Mouse (Mus musculus) c-Kit-positive CD71-negative TER-119-negative erythroid progenitor cells, embryonic 14.5 days (primary cell): ENCODE measurements at regions not wholly inside any gene's neighbourhood (a gene's known extent, or its start where the extent isn't known, plus 50 kb on each side); places are given as distances from the start of the nearest gene placed in this dataset.

Experiments
- DNase-seq: peaks from one replicate; pipeline ENCODE4 v3.0.0-alpha.2; 2013; ENCODE audit warnings: low read depth

DNA sequence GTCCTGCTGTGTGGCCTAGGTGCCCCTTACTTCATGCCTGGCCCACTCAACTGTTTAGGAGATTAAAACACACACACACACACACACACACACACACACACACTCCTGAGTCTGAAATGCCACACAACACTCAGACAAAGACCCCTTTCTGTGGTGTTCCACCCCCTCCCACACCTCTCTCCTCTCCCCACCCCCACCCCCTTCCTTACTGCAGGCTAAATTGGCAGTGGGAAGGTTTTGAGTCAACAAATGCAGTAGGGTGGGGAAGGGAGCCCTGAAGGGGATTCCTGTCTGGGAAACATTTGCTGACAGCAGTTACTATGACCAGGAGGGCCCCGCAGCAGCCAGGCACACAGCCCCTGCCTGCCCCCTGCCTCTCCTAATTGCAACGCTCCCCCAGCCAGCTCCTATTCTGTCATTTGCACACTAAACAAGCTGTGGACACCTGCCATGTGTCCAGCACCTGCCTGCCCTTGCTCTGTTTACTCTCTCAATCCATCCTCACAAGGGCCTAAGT lies 69.5 kb downstream of the Ephb3 start:
- DNase-seq: no peak

DNA sequence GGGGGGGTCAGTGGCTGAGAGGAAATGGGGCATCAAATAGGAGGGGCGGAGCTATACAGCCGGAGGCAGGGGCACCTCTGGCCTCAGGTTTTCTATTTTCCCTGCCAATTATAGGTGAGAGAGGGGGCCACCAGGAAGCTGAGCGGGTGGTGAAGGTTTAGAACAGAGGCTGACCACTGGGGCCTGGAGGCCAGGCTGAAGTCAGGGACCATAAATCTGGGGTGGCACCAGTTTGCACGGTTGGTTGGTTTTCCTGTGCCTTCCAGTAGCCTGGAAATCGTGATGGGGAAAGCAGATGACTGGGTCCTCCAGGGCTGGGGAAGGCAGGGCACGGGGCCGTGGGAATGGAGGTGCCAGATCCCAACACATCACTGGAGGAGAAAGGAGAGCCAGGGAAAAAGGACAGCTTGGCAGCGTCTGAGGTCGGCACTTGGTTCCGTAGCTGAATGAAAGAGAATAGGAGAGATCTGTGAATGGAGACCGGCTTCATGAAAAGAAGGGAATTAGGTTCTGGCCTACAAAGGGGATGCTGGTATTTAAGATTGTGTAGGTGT lies 73.3 kb downstream of the Ephb3 start:
- DNase-seq: no peak

DNA sequence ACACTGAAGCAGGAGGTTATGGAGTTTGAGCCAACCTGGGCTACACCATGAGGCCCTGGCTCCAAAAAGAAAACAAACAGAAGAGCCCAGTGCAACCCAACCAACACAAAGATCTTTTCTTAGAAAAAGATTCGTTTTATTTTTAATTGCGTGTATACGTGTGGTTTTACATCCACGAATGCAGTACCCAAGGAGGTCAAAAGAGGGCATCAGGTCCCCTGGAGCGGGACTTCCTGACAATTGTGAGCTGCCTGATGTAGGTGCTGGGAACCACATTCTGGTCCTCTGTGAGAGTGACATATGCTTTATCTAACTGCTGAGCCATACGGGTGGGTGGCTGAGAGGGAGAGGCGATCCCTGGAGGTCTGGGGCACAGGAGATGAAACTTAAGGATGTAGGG lies 73.8 kb downstream of the Ephb3 start:
- no peak for DNase-seq

DNA sequence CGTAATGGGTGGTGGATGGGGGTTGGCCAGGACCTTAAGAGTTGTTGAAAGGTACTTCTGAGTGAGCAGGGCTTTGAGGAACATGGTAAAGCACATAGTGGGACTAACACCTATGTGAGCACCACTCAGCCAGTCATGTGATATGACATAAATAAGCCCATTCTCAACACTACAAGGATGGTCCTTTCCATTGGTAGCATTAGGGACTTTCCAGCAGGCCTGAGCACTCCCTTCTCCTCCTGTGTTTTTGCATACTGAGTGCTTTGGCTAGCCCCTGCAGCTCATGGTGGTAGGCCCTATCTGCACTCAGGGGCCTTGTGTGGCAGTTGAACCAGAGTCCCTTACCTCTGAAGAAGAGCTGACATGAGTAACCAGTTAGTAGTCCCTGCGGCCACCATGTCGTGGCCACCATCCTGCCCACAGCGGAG lies 75.7 kb downstream of the Ephb3 start:
- no peak for DNase-seq

DNA sequence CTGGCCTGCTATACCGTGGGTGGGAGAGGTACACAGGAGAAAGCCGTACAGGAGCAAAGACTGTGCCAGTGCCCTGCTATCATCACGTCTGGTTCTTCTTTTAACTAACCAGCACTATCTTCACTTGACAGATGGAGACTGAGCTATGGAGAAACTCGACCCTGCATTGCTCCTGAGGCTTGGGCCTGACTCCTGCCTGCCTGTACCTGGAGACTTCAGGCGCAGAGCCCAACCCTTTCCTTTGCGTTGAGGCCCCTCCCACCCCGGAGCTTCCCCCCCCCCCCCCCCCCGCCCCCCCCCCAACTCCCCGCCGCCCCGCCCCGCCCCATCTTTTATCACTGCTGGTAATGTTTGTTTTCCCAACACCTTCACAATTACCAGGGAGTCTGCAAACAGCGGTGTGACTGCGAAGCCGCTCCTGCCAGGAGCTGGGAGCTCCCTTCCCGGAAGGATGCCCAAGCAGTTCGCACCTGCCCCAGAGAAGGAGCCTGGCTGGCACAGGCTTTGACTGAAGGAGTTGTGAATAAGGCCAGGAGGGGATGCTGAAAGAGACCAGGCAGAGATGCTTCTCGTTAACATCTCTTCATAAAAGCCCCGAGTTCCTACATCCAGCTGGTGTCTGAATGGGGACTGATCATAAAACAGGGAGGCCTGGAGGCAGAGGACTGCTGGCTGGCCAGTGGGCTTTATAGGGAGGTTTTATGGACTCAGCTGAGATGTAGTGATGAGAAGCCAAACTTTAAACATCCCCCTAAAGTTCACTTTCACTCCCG lies 77.6 kb downstream of the Ephb3 start:
- DNase-seq: no peak

DNA sequence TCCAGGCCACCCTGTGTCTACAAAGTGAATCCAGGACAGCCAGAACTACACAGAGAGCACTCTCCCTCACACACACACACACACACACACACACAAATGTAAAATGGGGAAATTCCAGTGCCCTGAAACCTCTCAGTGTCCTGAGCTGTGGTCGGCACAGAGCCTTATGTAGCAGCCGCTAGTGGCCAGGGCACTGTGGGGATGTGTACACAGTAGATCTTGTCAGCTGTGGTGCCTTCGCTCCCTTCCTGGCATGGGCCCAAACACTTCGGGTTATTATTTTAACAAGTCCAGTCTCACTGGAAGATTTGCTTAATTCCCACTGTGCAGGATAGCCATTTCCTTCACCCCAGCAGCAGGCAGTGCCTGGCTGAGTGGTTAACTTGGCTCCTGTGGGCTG lies 81.5 kb downstream of the Ephb3 start:
- DNase-seq: no peak

DNA sequence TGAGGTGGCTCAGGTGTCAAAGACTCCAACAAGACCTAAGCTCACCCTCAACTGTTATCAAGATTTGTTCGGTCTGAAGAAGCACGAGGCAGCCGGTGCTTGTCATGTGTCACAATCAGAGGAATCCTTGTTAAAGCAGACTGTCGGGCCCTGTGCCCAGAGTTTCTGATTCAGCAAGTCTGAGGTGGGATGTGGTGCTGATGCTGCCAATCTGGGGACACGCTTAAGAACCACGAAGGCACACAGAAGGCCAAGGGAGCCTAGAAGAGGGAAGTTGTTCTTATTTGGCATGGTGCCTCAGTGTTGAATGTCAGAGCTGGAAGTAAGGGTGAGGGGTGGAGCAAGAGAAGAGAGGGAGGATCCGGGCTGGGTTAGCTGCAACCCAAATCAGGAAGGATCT lies 85.0 kb downstream of the Ephb3 start:
- no peak for DNase-seq

DNA sequence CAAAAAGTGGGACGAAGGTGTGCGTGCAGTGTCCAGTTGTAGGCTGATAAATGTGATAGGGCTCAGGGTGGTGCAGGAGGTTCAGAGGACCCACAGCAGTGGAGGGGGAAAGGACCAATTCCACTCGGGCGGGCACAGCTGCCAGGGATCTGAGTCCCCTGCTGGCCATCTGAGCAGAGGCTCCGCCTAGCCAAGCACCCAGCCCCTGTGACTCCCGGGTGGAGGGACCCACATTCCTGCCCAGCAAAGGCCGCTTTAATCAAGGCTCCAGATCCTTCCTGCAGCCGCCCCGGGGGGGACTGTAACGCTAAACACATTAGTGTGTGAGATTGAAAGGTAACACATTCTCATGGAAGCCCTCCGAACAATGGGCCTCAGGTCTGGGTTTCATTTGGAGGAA lies 88.5 kb downstream of the Ephb3 start:
- DNase-seq: no peak

DNA sequence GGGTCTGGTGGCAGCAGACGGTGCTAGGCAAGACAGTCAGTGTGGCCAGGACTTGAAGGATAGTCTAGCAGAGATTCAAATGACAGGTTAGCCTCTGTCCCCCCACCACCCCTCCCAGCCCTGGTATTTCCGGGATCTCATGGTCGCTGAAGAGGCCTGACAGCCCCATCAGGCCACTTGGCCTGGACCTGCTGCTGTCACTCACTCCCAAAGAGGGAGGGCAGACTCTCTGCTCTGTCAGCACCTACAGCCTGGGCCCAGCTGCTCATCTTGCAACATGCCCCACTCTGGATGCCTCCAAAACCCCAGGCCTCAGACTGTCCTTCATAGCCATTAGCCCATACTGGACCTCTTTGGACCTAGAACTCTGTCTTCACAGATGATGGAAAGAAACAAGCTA lies 89.0 kb downstream of the Ephb3 start:
- DNase-seq: no peak

DNA sequence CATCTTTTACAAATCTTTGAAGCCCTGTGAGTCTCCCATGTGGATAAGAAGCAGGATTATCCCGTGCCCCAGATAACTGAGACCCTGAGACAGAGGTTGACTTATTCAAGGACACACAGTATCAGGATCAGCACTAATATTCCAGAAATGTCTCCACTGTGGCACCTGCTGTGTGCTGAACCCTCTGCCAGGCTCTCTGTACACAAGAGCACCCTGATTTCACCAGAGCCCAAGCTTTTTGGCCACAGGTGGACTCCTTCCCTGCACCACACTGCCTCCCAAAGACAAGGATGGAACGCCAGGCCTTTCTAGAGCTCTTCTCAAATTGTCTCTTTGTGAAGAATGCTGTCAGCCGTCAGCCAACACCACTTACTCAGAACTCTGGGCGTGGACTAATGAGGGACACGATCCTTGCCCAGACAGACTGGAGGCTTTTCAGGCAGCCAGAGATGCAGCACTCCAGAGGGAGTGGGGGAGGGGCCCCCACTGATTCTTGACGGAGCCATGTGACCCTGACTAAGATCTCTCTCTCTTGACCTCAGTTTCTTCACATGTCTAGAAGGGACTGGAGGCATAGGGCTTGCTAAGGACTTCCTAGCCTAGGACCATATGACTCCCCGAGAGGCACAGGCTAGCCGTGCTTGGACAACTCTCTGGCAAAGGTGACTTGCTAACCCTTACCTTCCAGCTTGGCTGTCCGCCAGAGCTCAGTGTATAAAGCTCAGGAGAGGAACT lies 90.3 kb downstream of the Ephb3 start:
- DNase-seq: no peak

DNA sequence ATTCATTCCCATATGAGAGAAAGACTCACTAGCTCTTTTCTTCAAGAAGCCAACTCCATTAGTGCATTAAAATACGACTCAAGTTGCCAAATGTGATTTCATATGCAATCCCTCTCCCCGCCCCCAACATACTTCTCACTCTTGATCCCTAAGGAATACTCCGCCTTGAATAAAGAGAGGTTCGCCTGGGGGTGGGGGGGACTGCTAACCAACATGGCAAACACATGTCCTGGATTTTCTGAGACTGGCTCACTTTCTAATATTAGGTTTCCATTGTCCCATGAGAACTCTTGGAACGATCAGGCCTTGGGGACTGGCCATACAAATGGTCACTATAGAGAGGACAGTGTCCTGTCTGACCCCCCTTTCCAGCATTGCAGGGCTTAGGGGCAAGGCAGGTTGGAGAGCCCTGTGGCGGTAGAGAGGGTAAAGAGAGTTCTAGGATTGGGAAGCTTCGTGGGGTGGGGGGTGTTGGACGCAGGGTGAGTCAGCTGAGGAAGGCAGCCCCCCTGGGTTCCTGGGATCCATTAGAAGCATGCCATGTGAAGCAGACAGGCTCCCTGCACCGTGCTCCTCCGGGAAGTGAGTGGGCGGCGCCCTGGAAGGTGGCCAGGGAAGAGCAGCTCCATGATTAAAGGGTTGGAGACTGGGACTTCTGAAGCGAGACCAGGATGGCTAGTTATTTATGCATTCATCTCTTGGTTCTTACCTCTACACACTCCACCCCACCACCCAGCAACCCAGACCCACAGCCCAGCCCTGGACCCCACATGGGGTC lies 91.6 kb downstream of the Ephb3 start:
- DNase-seq: no peak

DNA sequence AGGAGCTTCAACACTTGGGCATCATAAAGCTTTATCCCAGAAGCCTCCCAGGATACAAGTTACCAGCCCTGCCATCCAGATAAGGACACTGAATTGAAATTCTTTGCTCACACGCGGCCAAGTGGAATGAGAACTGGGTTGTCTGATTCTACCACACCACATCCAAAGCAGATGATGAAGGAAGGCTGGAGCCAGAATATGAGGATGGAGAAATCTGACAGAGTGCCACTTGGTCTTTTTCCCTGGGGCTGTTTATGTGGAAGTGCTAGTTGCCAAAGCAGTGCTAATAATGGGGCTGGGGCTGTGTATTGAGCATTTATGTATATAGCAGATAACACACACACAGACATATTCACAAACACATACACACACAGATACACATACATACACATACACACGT lies 92.2 kb downstream of the Ephb3 start:
- no peak for DNase-seq

DNA sequence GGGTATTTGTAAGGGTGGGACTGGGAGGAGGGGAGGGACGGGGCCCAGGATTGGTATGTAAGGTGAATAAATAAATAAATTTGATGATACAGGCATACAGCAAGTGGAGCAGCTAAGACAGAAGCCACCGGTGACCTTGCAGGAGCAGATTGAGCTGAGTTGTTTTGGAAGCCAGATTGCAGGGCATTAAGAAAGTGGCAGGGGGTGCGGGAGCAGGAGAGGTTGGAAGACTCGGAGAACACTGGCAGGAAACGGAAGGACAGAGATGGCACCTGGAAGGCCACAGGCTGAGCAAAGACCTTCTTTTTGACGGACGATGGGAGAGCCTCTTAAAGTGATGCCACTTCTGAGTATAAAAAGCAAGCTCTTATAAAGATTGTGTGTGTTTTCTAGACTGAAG lies 94.3 kb downstream of the Ephb3 start:
- DNase-seq: no peak

DNA sequence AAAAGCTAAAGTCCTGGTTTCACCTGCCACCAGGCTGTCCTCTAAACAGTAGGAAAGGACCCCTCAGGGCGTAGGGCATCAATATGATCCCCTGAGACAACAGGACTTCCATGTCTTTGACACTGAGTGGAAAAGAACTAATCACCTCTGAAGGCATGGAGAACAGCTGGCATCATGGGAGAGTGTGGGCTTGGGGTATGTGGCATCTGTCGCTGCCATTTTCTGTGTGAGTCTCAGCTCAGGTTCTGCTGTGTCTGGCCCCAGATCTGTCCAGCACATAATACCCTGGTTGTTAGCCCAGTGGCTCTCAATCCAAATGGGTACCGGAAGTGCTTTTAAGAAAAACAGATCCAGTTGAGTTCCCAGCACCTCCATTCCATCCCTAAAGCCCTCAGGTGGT lies 101.3 kb downstream of the Ephb3 start:
- no peak for DNase-seq

DNA sequence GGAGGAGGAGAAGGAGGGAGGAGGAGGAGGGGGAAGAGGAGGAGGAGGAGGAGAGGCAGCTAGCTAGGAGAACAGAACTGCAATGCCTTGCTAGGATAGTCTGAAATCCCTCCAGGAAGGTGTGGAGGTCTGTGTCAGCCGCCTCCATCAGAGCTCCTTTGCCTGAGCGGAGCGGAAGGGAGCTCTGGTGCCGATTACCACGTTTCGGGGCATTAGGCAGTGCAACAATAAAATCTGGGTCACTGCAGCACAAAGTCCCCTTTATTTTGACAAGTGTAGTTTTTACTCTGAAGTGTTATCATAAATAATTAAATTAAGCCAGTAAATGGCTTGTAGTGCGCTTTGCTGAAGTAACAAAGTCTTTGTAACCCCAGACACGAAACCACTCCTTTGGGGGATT lies 104.0 kb downstream of the Ephb3 start:
- no peak for DNase-seq

DNA sequence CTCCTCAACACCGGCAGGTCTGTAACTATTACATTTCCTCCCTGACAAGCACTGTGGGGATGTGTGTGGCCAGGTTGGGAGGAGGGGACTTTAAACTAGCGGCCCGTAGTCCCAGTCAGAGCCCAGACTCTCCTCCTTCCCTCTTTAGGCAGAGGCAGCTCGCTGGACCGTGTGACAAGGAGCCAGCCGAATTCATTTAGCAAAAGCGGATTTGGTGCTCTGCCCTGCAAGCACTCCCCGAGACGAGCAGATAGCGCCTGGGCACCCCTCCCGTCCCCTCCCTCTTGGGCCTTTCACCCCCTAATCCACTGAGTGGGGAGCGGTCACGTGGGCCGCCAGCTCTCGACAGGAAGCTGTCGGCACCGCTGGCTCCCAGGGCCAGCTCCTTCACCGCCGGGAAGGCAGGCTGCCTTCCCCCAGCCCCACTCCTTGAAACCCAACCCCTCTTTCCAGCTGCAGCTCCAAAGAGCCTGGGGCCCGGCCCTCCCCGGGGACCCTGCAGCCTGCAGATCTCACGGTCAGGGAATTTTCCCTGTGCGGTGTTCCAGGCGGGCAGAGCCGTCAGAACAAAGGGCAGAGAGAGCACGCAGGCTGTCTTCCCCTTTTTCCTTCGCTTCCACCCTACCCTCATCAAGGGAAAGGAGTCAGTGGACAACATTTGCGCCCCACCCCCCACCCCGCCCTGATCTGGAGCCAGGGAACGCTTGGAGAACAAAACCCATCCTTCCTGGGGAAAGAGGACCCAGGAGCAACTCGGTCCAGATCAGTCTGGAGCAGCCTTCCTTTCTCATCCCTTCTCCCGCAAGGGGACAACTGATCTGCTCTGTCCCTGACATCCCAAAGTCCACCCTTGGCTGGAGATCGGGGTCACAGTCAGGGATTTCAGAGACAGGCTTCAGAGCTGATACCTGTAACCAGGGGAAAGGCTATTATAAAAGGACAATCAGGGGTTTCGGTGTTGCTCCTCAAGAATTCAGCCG lies 106.4 kb downstream of the Ephb3 start:
- DNase-seq: no peak

DNA sequence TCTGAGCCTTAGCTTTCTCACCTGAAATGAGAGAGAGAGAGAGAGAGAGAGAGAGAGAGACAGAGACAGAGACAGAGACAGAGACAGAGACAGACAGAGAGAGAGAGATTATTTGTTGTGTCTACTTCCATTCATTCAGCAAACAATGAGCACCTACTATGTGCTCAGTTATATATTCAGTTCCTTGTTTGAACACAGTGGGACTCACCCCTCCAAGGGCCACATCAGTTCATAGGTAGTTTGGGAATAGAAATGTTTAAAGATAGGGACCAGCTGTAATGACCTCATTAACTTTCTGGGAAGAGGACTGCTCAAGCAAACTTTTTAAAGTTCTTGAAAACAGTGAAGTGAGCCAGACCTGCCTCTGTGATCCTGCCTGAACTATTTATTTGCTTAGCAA lies 107.2 kb downstream of the Ephb3 start:
- DNase-seq: no peak

DNA sequence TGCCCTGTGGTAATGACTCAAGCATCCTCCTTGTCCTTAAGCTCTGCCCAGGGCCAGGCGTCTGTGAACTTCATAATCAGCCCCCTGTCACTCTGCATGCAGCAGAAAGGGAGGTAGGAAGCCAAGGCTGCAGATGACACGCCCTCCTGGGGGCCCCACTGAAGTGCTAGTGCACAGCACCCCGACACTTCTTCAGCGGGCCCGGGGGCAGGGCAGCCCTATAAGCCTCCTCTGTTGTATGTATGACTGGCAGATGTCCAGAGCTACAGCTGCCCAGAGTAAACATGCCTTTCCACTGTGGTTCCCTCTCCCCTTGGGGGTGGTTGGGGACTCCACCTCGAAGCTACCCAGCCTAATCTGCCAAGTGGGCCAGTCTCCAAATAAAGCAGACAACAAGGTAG lies 107.2 kb upstream of the Vps8 start:
- no peak for DNase-seq

DNA sequence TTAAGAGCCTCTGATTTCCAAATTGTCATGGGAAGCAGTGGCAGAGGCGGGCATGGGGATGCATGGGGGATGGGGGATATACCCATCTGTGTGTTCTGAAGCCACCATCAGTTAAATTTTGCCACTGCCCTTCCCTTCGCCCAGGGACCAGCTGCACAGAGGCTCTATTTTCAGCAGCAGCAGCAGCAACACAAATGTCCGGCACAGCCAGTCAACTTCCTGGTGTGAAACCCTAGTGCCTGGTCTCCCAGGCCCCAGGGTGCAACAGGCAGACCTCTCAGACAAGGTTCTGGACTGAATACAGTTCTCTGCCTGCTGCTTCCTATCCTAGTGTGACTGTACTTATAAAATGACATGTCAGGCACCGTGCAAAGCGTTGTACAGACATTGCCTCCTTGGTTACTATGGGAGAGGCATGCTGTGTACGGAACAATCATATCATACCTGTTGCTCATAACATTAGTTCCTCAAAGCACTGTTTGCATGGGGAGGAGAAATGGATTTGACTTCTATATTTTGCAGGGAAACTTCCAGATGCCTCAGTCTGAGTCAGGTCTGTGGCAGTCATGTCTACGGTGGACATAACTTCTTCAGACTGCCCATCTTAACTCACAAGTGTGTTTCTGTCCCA lies 104.8 kb upstream of the Vps8 start:
- no peak for DNase-seq

DNA sequence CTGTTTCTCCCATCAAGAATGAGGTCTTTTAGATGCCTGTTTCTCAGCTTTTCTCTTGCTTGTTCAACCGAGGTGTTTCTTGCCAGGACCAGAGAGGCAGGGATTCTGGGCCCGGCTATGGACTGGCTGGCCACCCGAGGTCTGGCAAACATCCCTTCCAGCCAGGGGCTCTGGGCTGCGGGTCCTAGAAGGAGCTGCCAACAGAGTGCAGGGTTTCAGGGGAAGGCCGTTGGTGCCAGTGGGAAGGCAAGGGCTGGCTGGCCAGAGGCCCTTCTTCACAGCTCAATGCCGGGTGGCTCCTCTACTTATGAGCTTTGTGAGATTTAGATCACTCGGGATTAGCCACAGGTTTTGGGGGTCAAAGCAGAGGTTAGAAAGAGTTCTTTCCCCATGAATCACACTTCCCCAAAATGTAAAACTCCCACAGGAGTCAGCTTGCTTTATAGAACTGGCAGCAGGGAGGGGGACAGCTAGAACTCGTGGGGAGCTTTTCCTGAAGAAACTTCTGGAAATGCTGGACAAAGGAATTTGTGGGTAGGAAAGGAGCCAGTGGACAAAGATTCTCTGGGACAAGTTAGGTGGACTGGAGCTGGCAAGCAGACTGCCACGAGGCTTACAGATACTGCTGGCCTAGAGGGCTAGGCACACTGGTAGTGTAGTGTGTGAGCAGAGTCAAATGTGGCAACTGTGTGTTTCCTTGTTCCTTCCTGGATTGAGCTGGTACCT lies 104.1 kb upstream of the Vps8 start:
- DNase-seq: no peak
